Mouse (Mus musculus) lung, postnatal 10 days (tissue): Measurements from ENCODE around the gene Lce1h.

Experiments used
- DNase-seq: peaks from one replicate; pipeline ENCODE4 v3.0.0; 2021

Lce1h gene

GRCm38 (mm10) chr3:92764965-92765364 is at the start of gene Lce1h:
Gene Lce1h (minus strand): TSS chr3:92765065.
- DNase-seq: no peak

GRCm38 (mm10) chr3:92807791-92808190 is 42.9 kb upstream of the Lce1h start, which contains the start of gene Lce1k:
Gene Lce1k (minus strand): TSS chr3:92807891.
- no peak for DNase-seq

GRCm38 (mm10) chr3:92790414-92790813 is 25.5 kb upstream of the Lce1h start, which contains the start of gene Lce1j:
Gene Lce1j (minus strand): TSS chr3:92790514.
- no peak for DNase-seq

- DNase-seq: no peak
Measured at GRCm38 (mm10) chr3:92778799-92779198, 13.9 kb upstream of the Lce1h start, which contains the start of gene Lce1i. Gene Lce1i (minus strand): TSS chr3:92778899.

GRCm38 (mm10) chr3:92771573-92771972 is 6.7 kb upstream of the Lce1h start:
- DNase-seq: no peak

GRCm38 (mm10) chr3:92753197-92753596 is 11.7 kb downstream of the Lce1h start:
- no peak for DNase-seq

- DNase-seq: no peak
Measured at GRCm38 (mm10) chr3:92752238-92752637, 12.6 kb downstream of the Lce1h start, which contains the start of gene Lce1g. Gene Lce1g (minus strand): TSS chr3:92752338.

- no peak for DNase-seq
Measured at GRCm38 (mm10) chr3:92738996-92739395, 25.9 kb downstream of the Lce1h start, which contains the start of gene Gm38119. Gene Gm38119 (minus strand): TSS chr3:92739096.

GRCm38 (mm10) chr3:92722631-92723030 is 42.2 kb downstream of the Lce1h start:
- no peak for DNase-seq

GRCm38 (mm10) chr3:92720250-92720649 is 44.6 kb downstream of the Lce1h start, which contains the start of gene Lce1f:
Gene Lce1f (minus strand): TSS chr3:92720350.
- DNase-seq: no peak

- DNase-seq: no peak
Measured at GRCm38 (mm10) chr3:92715122-92715521, 49.7 kb downstream of the Lce1h start.
